Mouse (Mus musculus) mature B cell (primary cell): ENCODE results near the gene Lamc2.

Experiments
- in situ Hi-C: fragments of 300-500 bp; cut with MboI; formaldehyde crosslinking; loops from 2 replicates; pipeline ENCODE4 v1.14.3; 2019

Gene Lamc2

GRCm38 (mm10) chr1:153180160-153180559, 6.1 kb downstream of the Lamc2 start:
- in situ Hi-C loops = no loop called here

- in situ Hi-C loops = no loop called here
These were observed 11.4 kb downstream of the Lamc2 start for GRCm38 (mm10) chr1:153174801-153175200.

GRCm38 (mm10) chr1:153173276-153173675, 13.0 kb downstream of the Lamc2 start:
- in situ Hi-C loops = no loop called here

GRCm38 (mm10) chr1:153172291-153172731, 13.9 kb downstream of the Lamc2 start:
- in situ Hi-C loops = no loop called here

GRCm38 (mm10) chr1:153171011-153171410, 15.2 kb downstream of the Lamc2 start:
- in situ Hi-C loops = no loop called here

GRCm38 (mm10) chr1:153168293-153168692, 18.0 kb downstream of the Lamc2 start:
- in situ Hi-C loops = no loop called here

GRCm38 (mm10) chr1:153163831-153164230, 22.4 kb downstream of the Lamc2 start:
- in situ Hi-C loops = no loop called here

GRCm38 (mm10) chr1:153159137-153159536, 27.1 kb downstream of the Lamc2 start:
- in situ Hi-C loops = no loop called here

- in situ Hi-C loops = no loop called here
These were observed 29.1 kb downstream of the Lamc2 start for GRCm38 (mm10) chr1:153157021-153157623.

GRCm38 (mm10) chr1:153155364-153155763, 30.9 kb downstream of the Lamc2 start:
- in situ Hi-C loops = no loop called here

- in situ Hi-C loops = no loop called here
These were observed 32.6 kb downstream of the Lamc2 start for GRCm38 (mm10) chr1:153153619-153154137.

- in situ Hi-C loops = no loop called here
These were observed 33.7 kb downstream of the Lamc2 start for GRCm38 (mm10) chr1:153152594-153152993.

- in situ Hi-C loops = no loop called here
These were observed 40.5 kb downstream of the Lamc2 start for GRCm38 (mm10) chr1:153145791-153146190.

GRCm38 (mm10) chr1:153144021-153144420, 42.2 kb downstream of the Lamc2 start:
- in situ Hi-C loops = no loop called here

- in situ Hi-C loops = no loop called here
These were observed 45.5 kb downstream of the Lamc2 start for GRCm38 (mm10) chr1:153140747-153141228.

GRCm38 (mm10) chr1:153140265-153140664, 46.0 kb downstream of the Lamc2 start:
- in situ Hi-C loops = no loop called here

GRCm38 (mm10) chr1:153139635-153140034, 46.6 kb downstream of the Lamc2 start:
- in situ Hi-C loops = no loop called here

- in situ Hi-C loops = no loop called here
These were observed 47.8 kb downstream of the Lamc2 start for GRCm38 (mm10) chr1:153138486-153138885.

GRCm38 (mm10) chr1:153136647-153137046, 49.6 kb downstream of the Lamc2 start:
- in situ Hi-C loops = no loop called here

- in situ Hi-C loops = no loop called here
These were observed 52.1 kb downstream of the Lamc2 start for GRCm38 (mm10) chr1:153133865-153134781.

GRCm38 (mm10) chr1:153129992-153130713, 56.1 kb downstream of the Lamc2 start:
- in situ Hi-C loops = no loop called here

GRCm38 (mm10) chr1:153128780-153129179, 57.5 kb downstream of the Lamc2 start:
- in situ Hi-C loops = no loop called here
